Mouse (Mus musculus) gastrocnemius, postnatal 14 days (tissue): ENCODE data around the gene Fbll1. TPM values are rescaled to one million over a fixed set of nuclear protein-coding genes. Genes with fewer than 3 reads are reported as not detected.

ENCODE experiments used
- microRNA-seq, 2 experiments: library from miRNA; unstranded; fragments of <30 nt; microRNA quantifications; one replicate each; pipeline ENCODE4 v1.2.0; 2021
- total RNA-seq, 2 experiments: library from RNA; stranded (reverse); gene quantifications; 2 replicates each; pipeline ENCODE4 v1.2.3; 2021

Gene Fbll1
- total RNA-seq, 2 experiments from 2014 or later, result not detected

Small RNAs within 50 kb of the gene (microRNA-seq; reads per million reads assigned to microRNA genes)
- gene Mir103-1, result 0.96 to 2.0 reads per million in 2 experiments

Other genes starting within 250 kb of the Fbll1 start
- gene Pank3, start 29.4 kb downstream of the Fbll1 start, total RNA-seq, result 10 to 100 TPM; 17.0 to 18.3 TPM
- gene Rars, start 35.6 kb upstream of the Fbll1 start, total RNA-seq, result 10 to 100 TPM; 47.8 to 56.6 TPM
- gene Wwc1, start 181.6 kb upstream of the Fbll1 start, total RNA-seq, result under 1 TPM; 0.23 to 0.55 TPM